Mouse (Mus musculus): ENCODE data around the gene Abr. TPM values are rescaled to one million over a fixed set of nuclear protein-coding genes. Genes with fewer than 3 reads are reported as not detected.

Gene Abr
- polyA plus RNA-seq, 1 experiment from 2014 or later, result 83.7 TPM

GRCm38 (mm10) chr11:76525646-76526351, 96.3 kb downstream of the Abr start:
- no peak overlapping the region for H3K4me3 ChIP-seq
- WGBS, result 57% methylated on average over 4 of the region's 4 CpGs
- H3K27me3 ChIP-seq, result no peaks in the 10 kb centered on the region
- no peak overlapping the region for H3K9ac ChIP-seq
- H3K4me2 ChIP-seq, result no peak overlapping the region
- no peaks in the 10 kb centered on the region for H3K9me3 ChIP-seq
- H3K27ac ChIP-seq (replicated peaks), result no peak overlapping the region
- ATAC-seq (ENCODE audit: low read depth), result no peak
- H3K4me1 ChIP-seq (replicated peaks), result peaks cover 43% of the 10 kb centered on the region
- no peaks in the 10 kb centered on the region for H3K36me3 ChIP-seq

DNA sequence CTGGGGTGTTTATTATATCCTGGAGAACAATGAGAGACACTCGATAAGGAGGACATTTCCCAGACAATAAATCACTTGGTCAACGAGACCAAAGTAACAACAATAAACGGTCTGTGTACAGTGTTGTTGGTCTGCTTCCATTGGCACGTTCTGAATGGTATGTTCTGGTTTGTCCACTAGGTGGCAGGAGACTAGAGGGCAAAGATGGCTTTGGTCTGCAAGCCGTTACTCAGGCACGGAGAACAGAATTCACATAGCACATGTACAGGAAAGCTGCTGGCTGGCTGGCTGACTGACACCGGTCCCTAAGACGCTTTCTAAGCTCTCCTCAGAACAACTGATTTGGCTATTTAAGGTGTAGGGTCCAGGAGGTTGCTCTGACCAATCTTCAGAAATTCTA, 97.2 kb downstream of the Abr start:
- Histone ChIP-seq H3K27ac (replicated peaks) (no peak overlapping the region), H3K4me1 (replicated peaks) (peaks cover 36% of the 10 kb centered on the region), H3K4me2 (no peak overlapping the region), H3K9ac (no peak overlapping the region), H3K9me3 (no peaks in the 10 kb centered on the region), H3K4me3 (no peak overlapping the region), H3K36me3 (no peaks in the 10 kb centered on the region), H3K27me3 (no peaks in the 10 kb centered on the region)
- 7% methylated on average over 8 of the region's 8 CpGs for WGBS
- peak; percentile 54; the same call in 1 of the 2 replicates for ATAC-seq (ENCODE audit: low read depth)

GRCm38 (mm10) chr11:76523356-76523755, 98.8 kb downstream of the Abr start:
- no peaks in the 10 kb centered on the region for H3K9me3 ChIP-seq
- H3K4me1 ChIP-seq (replicated peaks), result peaks cover 29% of the 10 kb centered on the region
- H3K36me3 ChIP-seq, result no peaks in the 10 kb centered on the region
- H3K9ac ChIP-seq, result no peak overlapping the region
- H3K4me2 ChIP-seq, result no peak overlapping the region
- WGBS, result 14% methylated on average over 4 of the region's 4 CpGs
- H3K4me3 ChIP-seq, result no peak overlapping the region
- no peaks in the 10 kb centered on the region for H3K27me3 ChIP-seq
- ATAC-seq (ENCODE audit: low read depth), result peak; percentile 28; the same call in 1 of the 2 replicates
- H3K27ac ChIP-seq (replicated peaks), result peak overlapping the region; percentile 64

DNA sequence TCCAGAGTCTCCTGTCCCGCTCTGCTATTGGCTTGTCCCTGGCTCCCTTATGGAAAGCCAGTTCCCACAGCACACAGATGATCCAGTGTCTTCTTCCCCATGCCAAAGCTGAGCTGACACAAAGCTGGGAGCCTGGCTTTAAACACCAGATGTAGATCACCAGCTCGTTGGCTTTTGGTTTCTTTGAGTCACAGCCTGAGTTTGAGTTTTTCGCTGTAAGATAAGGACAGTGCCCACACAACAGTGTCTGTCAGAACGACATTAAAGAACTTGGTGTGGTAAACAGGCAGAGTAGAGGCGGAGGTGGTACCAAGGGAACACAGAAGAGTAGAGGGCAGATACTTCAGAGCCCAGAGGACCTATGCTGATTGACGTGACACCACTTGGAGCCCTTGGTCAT, 101.2 kb downstream of the Abr start:
- Histone ChIP-seq H3K4me3 (no peak overlapping the region), H3K27me3 (no peaks in the 10 kb centered on the region), H3K4me1 (replicated peaks) (peaks cover 29% of the 10 kb centered on the region), H3K36me3 (no peaks in the 10 kb centered on the region), H3K27ac (replicated peaks) (no peak overlapping the region), H3K4me2 (no peak overlapping the region), H3K9ac (no peak overlapping the region), H3K9me3 (no peaks in the 10 kb centered on the region)
- no peak for ATAC-seq (ENCODE audit: low read depth)
- 92% methylated on average over 6 of the region's 6 CpGs for WGBS

GRCm38 (mm10) chr11:76518613-76519012, 103.5 kb downstream of the Abr start:
- WGBS, result 94% methylated on average over 5 of the region's 5 CpGs
- peaks cover 9% of the 10 kb centered on the region for H3K4me1 ChIP-seq (replicated peaks)
- H3K4me2 ChIP-seq, result no peak overlapping the region
- H3K27me3 ChIP-seq, result no peaks in the 10 kb centered on the region
- no peak overlapping the region for H3K27ac ChIP-seq (replicated peaks)
- H3K4me3 ChIP-seq, result no peak overlapping the region
- no peaks in the 10 kb centered on the region for H3K36me3 ChIP-seq
- no peak overlapping the region for H3K9ac ChIP-seq
- H3K9me3 ChIP-seq, result no peaks in the 10 kb centered on the region
- ATAC-seq (ENCODE audit: low read depth), result no peak

GRCm38 (mm10) chr11:76518125-76518524, 104.0 kb downstream of the Abr start:
- Histone ChIP-seq H3K36me3 (no peaks in the 10 kb centered on the region), H3K9ac (no peak overlapping the region), H3K4me1 (replicated peaks) (peaks cover 5% of the 10 kb centered on the region), H3K27ac (replicated peaks) (no peak overlapping the region), H3K9me3 (no peaks in the 10 kb centered on the region), H3K4me2 (no peak overlapping the region), H3K4me3 (no peak overlapping the region), H3K27me3 (no peaks in the 10 kb centered on the region)
- 96% methylated on average over 4 of the region's 4 CpGs for WGBS
- ATAC-seq (ENCODE audit: low read depth), result no peak

GRCm38 (mm10) chr11:76516951-76517350, 105.2 kb downstream of the Abr start:
- 77% methylated on average over 3 of the region's 3 CpGs for WGBS
- H3K9me3 ChIP-seq, result no peaks in the 10 kb centered on the region
- no peak for ATAC-seq (ENCODE audit: low read depth)
- no peak overlapping the region for H3K9ac ChIP-seq
- no peaks in the 10 kb centered on the region for H3K27me3 ChIP-seq
- no peak overlapping the region for H3K4me3 ChIP-seq
- H3K36me3 ChIP-seq, result no peaks in the 10 kb centered on the region
- peaks cover 12% of the 10 kb centered on the region; the same call in 1 of the 2 replicates for H3K4me1 ChIP-seq (replicated peaks)
- no peak overlapping the region for H3K4me2 ChIP-seq
- H3K27ac ChIP-seq (replicated peaks), result no peak overlapping the region

- 79% methylated on average over 11 of the region's 11 CpGs for WGBS
- no peak for ATAC-seq (ENCODE audit: low read depth)
- Histone ChIP-seq H3K27me3 (no peaks in the 10 kb centered on the region), H3K4me2 (no peak overlapping the region), H3K9ac (no peak overlapping the region), H3K36me3 (no peaks in the 10 kb centered on the region), H3K9me3 (no peaks in the 10 kb centered on the region), H3K27ac (replicated peaks) (no peak overlapping the region), H3K4me1 (replicated peaks) (peaks cover 30% of the 10 kb centered on the region), H3K4me3 (no peak overlapping the region)
Measured at GRCm38 (mm10) chr11:76515123-76515522, 107.0 kb downstream of the Abr start.

DNA sequence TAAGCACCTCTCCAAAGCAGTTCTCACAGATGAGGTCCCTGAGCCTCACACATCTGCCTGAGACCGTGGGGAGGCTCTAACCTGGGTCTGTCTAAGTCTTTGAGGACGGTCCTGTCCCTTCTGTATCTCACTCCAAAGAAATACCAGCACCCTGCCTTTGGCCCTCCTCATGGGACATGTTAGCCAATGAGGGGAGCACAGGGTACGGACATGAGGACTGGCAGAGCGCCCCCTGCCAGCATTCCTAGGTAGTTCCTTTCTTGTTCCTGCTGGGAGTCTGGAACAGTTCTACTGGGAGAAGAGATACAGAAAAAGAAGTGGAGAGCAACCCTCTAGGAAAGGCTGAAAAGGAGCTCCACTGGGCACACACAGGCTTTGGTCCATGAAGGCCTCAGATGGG, 111.1 kb downstream of the Abr start:
- no peak overlapping the region for H3K4me2 ChIP-seq
- H3K4me3 ChIP-seq, result no peak overlapping the region
- H3K27ac ChIP-seq (replicated peaks), result 0 out of 2 replicates have a peak overlapping the region, but pooled peaks have one; percentile 85
- H3K4me1 ChIP-seq (replicated peaks), result peaks cover 63% of the 10 kb centered on the region
- WGBS, result 64% methylated on average over 4 of the region's 4 CpGs
- H3K9me3 ChIP-seq, result no peaks in the 10 kb centered on the region
- no peaks in the 10 kb centered on the region for H3K36me3 ChIP-seq
- H3K27me3 ChIP-seq, result no peaks in the 10 kb centered on the region
- no peak overlapping the region for H3K9ac ChIP-seq
- ATAC-seq (ENCODE audit: low read depth), result no peak

DNA sequence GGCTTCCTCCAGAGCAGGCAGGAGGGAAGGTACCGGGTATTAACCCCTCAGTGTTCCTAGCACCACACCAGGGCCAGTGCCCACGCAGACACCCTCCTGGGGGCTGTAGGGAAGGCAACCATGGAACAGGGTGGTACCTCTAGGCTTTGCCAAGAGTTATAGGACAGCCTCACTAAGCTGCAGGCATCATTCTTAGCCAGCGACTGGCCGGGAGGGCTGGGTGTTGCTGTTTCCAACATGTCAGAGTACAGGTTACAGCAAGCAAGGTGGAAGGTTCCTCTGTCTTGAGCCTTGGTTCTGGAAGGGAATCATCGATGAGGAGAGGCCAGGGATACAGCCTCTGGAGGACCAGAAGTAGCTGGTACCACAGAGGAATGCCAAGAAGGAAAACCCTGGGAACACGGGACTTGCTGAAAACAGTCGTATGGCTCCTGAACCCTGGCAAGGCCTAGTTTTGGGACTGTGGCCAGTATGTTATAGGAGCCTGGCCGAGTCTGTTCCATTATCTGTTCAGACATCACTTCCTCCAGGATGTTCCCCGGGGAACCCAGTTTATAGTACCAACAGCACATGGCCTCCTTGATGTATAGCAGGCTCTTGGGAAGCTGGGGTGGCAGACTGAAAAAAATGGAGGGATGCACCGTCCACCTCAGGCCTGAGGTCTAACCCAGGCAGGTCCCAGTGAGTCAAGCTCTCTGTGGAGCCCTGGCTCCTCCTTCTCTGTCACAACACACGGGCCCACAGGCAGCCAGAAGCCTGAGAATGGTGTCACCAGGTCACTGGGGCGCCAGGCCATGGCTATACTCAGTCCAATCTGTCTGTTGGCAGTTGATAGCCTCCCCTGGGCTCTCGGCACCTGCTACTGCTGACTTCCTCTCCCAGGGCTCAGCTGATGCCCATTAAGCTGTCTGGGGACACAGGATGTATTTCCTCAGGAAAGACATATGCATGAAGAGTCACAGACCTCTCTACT, 112.1 kb downstream of the Abr start:
- H3K4me1 ChIP-seq (replicated peaks), result peaks cover 63% of the 10 kb centered on the region
- H3K36me3 ChIP-seq, result no peaks in the 10 kb centered on the region
- H3K4me3 ChIP-seq, result no peak overlapping the region
- WGBS, result 70% methylated on average over 13 of the region's 13 CpGs
- H3K27me3 ChIP-seq, result no peaks in the 10 kb centered on the region
- H3K4me2 ChIP-seq, result no peak overlapping the region
- H3K9ac ChIP-seq, result no peak overlapping the region
- no peak for ATAC-seq (ENCODE audit: low read depth)
- peak overlapping the region; percentile 85 for H3K27ac ChIP-seq (replicated peaks)
- H3K9me3 ChIP-seq, result no peaks in the 10 kb centered on the region

DNA sequence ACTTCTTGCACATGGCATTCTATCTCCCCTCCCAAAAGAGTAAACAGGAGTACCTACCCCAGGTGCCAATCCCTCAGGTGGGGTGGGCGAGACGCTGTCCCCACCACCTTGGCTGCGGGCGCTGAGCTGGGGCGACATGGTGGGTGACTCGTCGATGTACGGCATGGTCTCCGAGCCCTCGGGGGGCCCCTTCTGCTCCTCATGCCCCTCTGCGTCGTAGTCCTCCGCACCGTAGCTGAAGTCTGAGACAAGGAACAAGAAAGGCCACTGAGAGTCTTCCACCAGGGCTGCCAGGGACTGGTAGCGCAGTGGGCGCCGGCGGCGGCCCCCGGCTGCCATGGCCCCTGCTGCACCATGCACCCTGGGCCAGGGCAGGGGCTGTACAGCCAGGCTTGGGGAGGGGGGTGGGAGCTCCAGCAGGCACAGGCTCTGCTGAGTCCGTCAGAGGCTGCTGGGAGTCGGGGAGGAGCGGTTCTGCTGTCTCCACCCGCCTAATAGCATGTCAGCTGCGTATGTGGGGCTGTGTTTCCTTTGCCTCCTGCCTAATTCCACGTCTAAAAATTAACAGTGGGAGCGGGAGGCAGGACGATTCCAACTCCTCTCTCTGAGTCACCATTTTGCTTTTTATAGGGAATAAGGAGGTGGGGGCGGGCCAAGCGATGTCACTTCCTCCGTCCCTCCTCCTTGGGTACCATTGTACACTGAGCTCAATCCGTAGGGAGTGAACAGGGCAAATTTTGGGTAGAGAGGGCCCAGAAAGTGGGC, 113.1 kb downstream of the Abr start:
- no peaks in the 10 kb centered on the region for H3K9me3 ChIP-seq
- no peaks in the 10 kb centered on the region for H3K27me3 ChIP-seq
- 89% methylated on average over 32 of the region's 32 CpGs for WGBS
- H3K9ac ChIP-seq, result 0 out of 2 replicates have a peak overlapping the region, but pooled peaks have one; percentile 53
- H3K4me3 ChIP-seq, result no peak overlapping the region
- H3K27ac ChIP-seq (replicated peaks), result peak overlapping the region; percentile 85
- no peak overlapping the region for H3K4me2 ChIP-seq
- peaks cover 66% of the 10 kb centered on the region for H3K4me1 ChIP-seq (replicated peaks)
- no peaks in the 10 kb centered on the region for H3K36me3 ChIP-seq
- ATAC-seq (ENCODE audit: low read depth), result no peak

GRCm38 (mm10) chr11:76508125-76508524, 114.0 kb downstream of the Abr start:
- WGBS, result 53% methylated on average over 4 of the region's 4 CpGs

More at GRCm38 (mm10) chr11:76508125-76508524, 114.0 kb downstream of the Abr start:
- Histone ChIP-seq H3K4me3 (no peak overlapping the region), H3K4me1 (replicated peaks) (peaks cover 67% of the 10 kb centered on the region), H3K9me3 (no peaks in the 10 kb centered on the region), H3K27me3 (no peaks in the 10 kb centered on the region), H3K27ac (replicated peaks) (peak overlapping the region; percentile 85), H3K9ac (peak overlapping the region; percentile 53; the same call in 1 of the 2 replicates), H3K4me2 (peak overlapping the region; percentile 26), H3K36me3 (no peaks in the 10 kb centered on the region)
- no peak for ATAC-seq (ENCODE audit: low read depth)
